Mouse (Mus musculus): Measurements from ENCODE around the gene Txnl4b.

Txnl4b gene

GRCm38 (mm10) chr8:109593117-109593788 is 27.6 kb downstream of the Txnl4b start:
- DNase-seq (ENCODE audit: low read depth in 2 of 2, low spot score in 2 of 2) = no peak

- DNase-seq (ENCODE audit: low read depth in 2 of 2, low spot score in 2 of 2) = peak; percentile 37 to 59
These were observed 30.2 kb downstream of the Txnl4b start for GRCm38 (mm10) chr8:109595854-109596253.

- DNase-seq (ENCODE audit: low read depth in 2 of 2, low spot score in 2 of 2) = no peak
These were observed 41.0 kb downstream of the Txnl4b start for GRCm38 (mm10) chr8:109606725-109607124.

GRCm38 (mm10) chr8:109607650-109608049 is 42.0 kb downstream of the Txnl4b start:
- no peak for DNase-seq (ENCODE audit: low read depth in 2 of 2, low spot score in 2 of 2)

GRCm38 (mm10) chr8:109608271-109609152 is 42.8 kb downstream of the Txnl4b start, which contains the start of gene Dhodh:
TSS of gene Dhodh (minus strand) at chr8:109608673.
- peak; percentile 95 to 96 for DNase-seq (ENCODE audit: low read depth in 2 of 2, low spot score in 2 of 2)

GRCm38 (mm10) chr8:109609153-109609502 is 43.4 kb downstream of the Txnl4b start:
- DNase-seq (ENCODE audit: low read depth in 2 of 2, low spot score in 2 of 2) = peak in 1 of 2 experiments; percentile 9

GRCm38 (mm10) chr8:109614243-109615210 is 48.8 kb downstream of the Txnl4b start, which contains the start of gene Pkd1l3:
TSS of gene Pkd1l3 (plus strand) at chr8:109614517.
- DNase-seq (ENCODE audit: low read depth in 2 of 2, low spot score in 2 of 2) = no peak

GRCm38 (mm10) chr8:109615569-109615968 is 49.9 kb downstream of the Txnl4b start:
- no peak for DNase-seq (ENCODE audit: low read depth in 2 of 2, low spot score in 2 of 2)

Data from CD8-positive naive resting alpha-beta T cell, adult 2 months (primary cell).